8 mouse cellular contexts compared by ENCODE assay signal in genomic region chr11:75192336-75193214, GRCm38 (mm10). TPM values are rescaled to one million over a fixed set of nuclear protein-coding genes. Genes with fewer than 3 reads are reported as not detected.
DNase-seq lines count a peak whose midpoint lies in the region; ATAC-seq and TF ChIP-seq lines count a peak whose summit lies in the region.

No protein-coding gene starts in this region.

- peak overlapping the region; percentile 80 for H3K4me2 ChIP-seq in embryonic facial prominence, embryonic 12.5 days (replicated peaks)
- H3K4me2 ChIP-seq in heart, embryonic 11.5 days = peak overlapping the region; percentile 81
- peak overlapping the region; percentile 76 for H3K4me2 ChIP-seq in liver, postnatal 0 days (ENCODE audit: low read depth, low read length)
- H3K4me2 ChIP-seq in neural tube, embryonic 12.5 days (replicated peaks) = peak overlapping the region; percentile 76

- no peak overlapping the region for H3K27ac ChIP-seq in embryonic facial prominence, embryonic 12.5 days
- H3K27ac ChIP-seq in heart, embryonic 11.5 days (ENCODE audit: low read depth, low read length) = peak overlapping the region; percentile 62
- H3K27ac ChIP-seq in liver, postnatal 0 days (ENCODE audit: low read depth) = no peak overlapping the region
- no peak overlapping the region for H3K27ac ChIP-seq in neural tube, embryonic 12.5 days

- TF ChIP-seq CTCF in C2C12 (IDR thresholded peaks at IDR 0.05; ENCODE audit: control insufficient read depth, insufficient read depth, insufficient read length) = peak; percentile 35
- peak; percentile 87 for TF ChIP-seq CTCF in liver, postnatal 0 days (IDR thresholded peaks at IDR 0.05; ENCODE audit: low read depth)

- H3K79me2 ChIP-seq in C2C12 (ENCODE audit: control insufficient read depth, insufficient read depth) = peaks cover 25% of the 10 kb centered on the region

- ATAC-seq in embryonic facial prominence, embryonic 12.5 days (ENCODE audit: insufficient number of reproducible peaks, insufficient read depth, low FRiP score, low TSS enrichment) = no peak
- ATAC-seq in heart, embryonic 11.5 days (replicated peaks; ENCODE audit: insufficient number of reproducible peaks, low FRiP score, low TSS enrichment) = peak; percentile 36; the same call in 1 of the 2 replicates
- peak; percentile 56 for ATAC-seq in liver, postnatal 0 days
- no peak for ATAC-seq in neural tube, embryonic 12.5 days (ENCODE audit: low FRiP score, low read depth)

- 22% methylated on average over 13 of the region's 13 CpGs for WGBS in embryonic facial prominence, embryonic 12.5 days
- WGBS in heart, embryonic 11.5 days (ENCODE audit: insufficient replicate concordance) = 24% methylated on average over 13 of the region's 13 CpGs
- WGBS in liver, postnatal 0 days (ENCODE audit: insufficient replicate concordance) = 26% methylated on average over 13 of the region's 13 CpGs
- 24% methylated on average over 13 of the region's 13 CpGs for WGBS in neural tube, embryonic 12.5 days

- no peak overlapping the region for H3ac ChIP-seq in C2C12 (ENCODE audit: control insufficient read depth, insufficient read length, low read depth)

- peaks cover 15% of the 10 kb centered on the region for H3K79me3 ChIP-seq in C2C12 (ENCODE audit: low read depth)

- H3K4me1 ChIP-seq in embryonic facial prominence, embryonic 12.5 days = peaks cover 45% of the 10 kb centered on the region
- peaks cover 41% of the 10 kb centered on the region for H3K4me1 ChIP-seq in heart, embryonic 11.5 days (ENCODE audit: control insufficient read depth, insufficient read depth, low read length)
- H3K4me1 ChIP-seq in liver, postnatal 0 days (ENCODE audit: insufficient read depth) = peaks cover 29% of the 10 kb centered on the region
- H3K4me1 ChIP-seq in neural tube, embryonic 12.5 days = peaks cover 38% of the 10 kb centered on the region

- H3K4me3 ChIP-seq in C2C12 (ENCODE audit: insufficient read depth, poor library complexity, severe bottlenecking) = no peak overlapping the region
- H3K4me3 ChIP-seq in embryonic facial prominence, embryonic 12.5 days = peak overlapping the region; percentile 46
- peak overlapping the region; percentile 51 for H3K4me3 ChIP-seq in heart, embryonic 11.5 days (ENCODE audit: low read depth, low read length)
- H3K4me3 ChIP-seq in liver, postnatal 0 days (ENCODE audit: low read depth, low read length) = peak overlapping the region; percentile 56
- peak overlapping the region; percentile 49; the same call in 1 of the 2 replicates for H3K4me3 ChIP-seq in neural tube, embryonic 12.5 days

- TF ChIP-seq EP300 in liver, postnatal 0 days (IDR thresholded peaks at IDR 0.05; ENCODE audit: low read depth) = no peak

- H3K9ac ChIP-seq in embryonic facial prominence, embryonic 12.5 days = no peak overlapping the region
- peak overlapping the region; percentile 78 for H3K9ac ChIP-seq in heart, embryonic 11.5 days (ENCODE audit: low read depth, low read length)
- no peak overlapping the region for H3K9ac ChIP-seq in liver, postnatal 0 days (replicated peaks)
- H3K9ac ChIP-seq in neural tube, embryonic 12.5 days = peak overlapping the region; percentile 57; the same call in 1 of the 2 replicates

- H3K27me3 ChIP-seq in C2C12 (ENCODE audit: control insufficient read depth, insufficient read depth, insufficient read length) = peaks cover 36% of the 10 kb centered on the region
- peaks cover 63% of the 10 kb centered on the region for H3K27me3 ChIP-seq in embryonic facial prominence, embryonic 12.5 days
- peaks cover 53% of the 10 kb centered on the region for H3K27me3 ChIP-seq in heart, embryonic 11.5 days (ENCODE audit: control insufficient read depth, insufficient read depth, low read length)
- H3K27me3 ChIP-seq in liver, postnatal 0 days (ENCODE audit: insufficient read depth, low read length) = peaks cover 47% of the 10 kb centered on the region
- peaks cover 62% of the 10 kb centered on the region for H3K27me3 ChIP-seq in neural tube, embryonic 12.5 days (replicated peaks)

- H3K9me3 ChIP-seq in embryonic facial prominence, embryonic 12.5 days = no peaks in the 10 kb centered on the region
- H3K9me3 ChIP-seq in heart, embryonic 11.5 days (replicated peaks; ENCODE audit: control insufficient read depth, low read length) = no peaks in the 10 kb centered on the region
- H3K9me3 ChIP-seq in liver, postnatal 0 days (ENCODE audit: low read length) = no peaks in the 10 kb centered on the region
- H3K9me3 ChIP-seq in neural tube, embryonic 12.5 days = no peaks in the 10 kb centered on the region

- no peaks in the 10 kb centered on the region for H3K36me3 ChIP-seq in C2C12 (ENCODE audit: control insufficient read depth, insufficient read depth)
- H3K36me3 ChIP-seq in embryonic facial prominence, embryonic 12.5 days = no peaks in the 10 kb centered on the region
- no peaks in the 10 kb centered on the region for H3K36me3 ChIP-seq in heart, embryonic 11.5 days (ENCODE audit: control insufficient read depth, insufficient read depth, low read length)
- H3K36me3 ChIP-seq in liver, postnatal 0 days (replicated peaks; ENCODE audit: insufficient read depth, low read length) = no peaks in the 10 kb centered on the region
- no peaks in the 10 kb centered on the region for H3K36me3 ChIP-seq in neural tube, embryonic 12.5 days

- peak; percentile 84 for DNase-seq in adrenal gland, postnatal 25 days
- peak; percentile 86 for DNase-seq in kidney, adult 9 months
- DNase-seq in liver, postnatal 0 days = peak; percentile 86
- peak; percentile 44 to 49 for DNase-seq in thymus, adult 18-20 months

TF ChIP-seq in C2C12, 6 proteins besides CTCF, POLR2A, EP300 and RAD21:
- TF ChIP-seq MAX (IDR thresholded peaks at IDR 0.05) = no peak
- no peak for TF ChIP-seq MYOD1 (IDR thresholded peaks at IDR 0.05; ENCODE audit: control insufficient read depth, insufficient read length, low read depth)
- no peak for TF ChIP-seq CEBPB (IDR thresholded peaks at IDR 0.05; ENCODE audit: low read depth)
- no peak for TF ChIP-seq USF1 (IDR thresholded peaks at IDR 0.05; ENCODE audit: low read depth)
- TF ChIP-seq MYOG (IDR thresholded peaks at IDR 0.05; ENCODE audit: control insufficient read depth, extremely low read depth, insufficient read length) = no peak
- no peak for TF ChIP-seq FOSL1 (IDR thresholded peaks at IDR 0.05; ENCODE audit: insufficient read depth, low read length, poor library complexity, severe bottlenecking)

RNA-seq across cellular contexts. Expression of gene Rtn4rl1, which starts 1.0 kb away (rescaled TPM):
- 0.40 TPM for polyA plus RNA-seq in C2C12 (2012; fragmentation: generic; extraction: Trizol)
- total RNA-seq in adrenal gland, postnatal 25 days (2021) = 37.8 and 42.2 TPM in 2 replicates
- 5.1 and 5.7 TPM in 2 replicates for polyA plus RNA-seq in embryonic facial prominence, embryonic 12.5 days (2016; fragmentation: Nextera tagmentation; extraction: Ambion mirVana)
- 12.7 and 16.8 TPM in 2 replicates for polyA plus RNA-seq in heart, embryonic 11.5 days (2014; fragmentation: Nextera tagmentation; extraction: Ambion mirVana)
- polyA plus RNA-seq in liver, postnatal 0 days (2015; fragmentation: Nextera tagmentation; extraction: Ambion mirVana) = 1.5 and 2.0 TPM in 2 replicates
- 9.9 and 14.5 TPM in 2 replicates for polyA plus RNA-seq in neural tube, embryonic 12.5 days (2016; fragmentation: Nextera tagmentation; extraction: Ambion mirVana)

RNA-seq across cellular contexts. Expression of gene Dph1, which starts 1.5 kb away (rescaled TPM):
- 19.6 TPM for polyA plus RNA-seq in C2C12 (2012; fragmentation: generic; extraction: Trizol)
- 29.2 and 34.4 TPM in 2 replicates for total RNA-seq in adrenal gland, postnatal 25 days (2021)
- 22.6 and 23.3 TPM in 2 replicates for polyA plus RNA-seq in embryonic facial prominence, embryonic 12.5 days (2016; fragmentation: Nextera tagmentation; extraction: Ambion mirVana)
- polyA plus RNA-seq in heart, embryonic 11.5 days (2014; fragmentation: Nextera tagmentation; extraction: Ambion mirVana) = 16.5 and 21.0 TPM in 2 replicates
- 10.9 and 13.0 TPM in 2 replicates for polyA plus RNA-seq in liver, postnatal 0 days (2015; fragmentation: Nextera tagmentation; extraction: Ambion mirVana)
- 16.7 and 18.4 TPM in 2 replicates for polyA plus RNA-seq in neural tube, embryonic 12.5 days (2016; fragmentation: Nextera tagmentation; extraction: Ambion mirVana)

RNA-seq across cellular contexts. Expression of gene Ovca2, which starts 13.9 kb away (rescaled TPM):
- polyA plus RNA-seq in C2C12 (2012; fragmentation: generic; extraction: Trizol) = 19.3 TPM
- 22.4 and 23.9 TPM in 2 replicates for total RNA-seq in adrenal gland, postnatal 25 days (2021)
- polyA plus RNA-seq in embryonic facial prominence, embryonic 12.5 days (2016; fragmentation: Nextera tagmentation; extraction: Ambion mirVana) = 30.0 and 31.5 TPM in 2 replicates
- polyA plus RNA-seq in heart, embryonic 11.5 days (2014; fragmentation: Nextera tagmentation; extraction: Ambion mirVana) = 23.4 and 24.6 TPM in 2 replicates
- polyA plus RNA-seq in liver, postnatal 0 days (2015; fragmentation: Nextera tagmentation; extraction: Ambion mirVana) = 12.4 and 13.6 TPM in 2 replicates
- polyA plus RNA-seq in neural tube, embryonic 12.5 days (2016; fragmentation: Nextera tagmentation; extraction: Ambion mirVana) = 23.1 and 23.9 TPM in 2 replicates

RNA-seq across cellular contexts. Expression of gene Hic1, which starts 23.3 kb away (rescaled TPM):
- polyA plus RNA-seq in C2C12 (2012; fragmentation: generic; extraction: Trizol) = 0.02 TPM
- 7.3 and 9.9 TPM in 2 replicates for total RNA-seq in adrenal gland, postnatal 25 days (2021)
- 39.2 and 44.8 TPM in 2 replicates for polyA plus RNA-seq in embryonic facial prominence, embryonic 12.5 days (2016; fragmentation: Nextera tagmentation; extraction: Ambion mirVana)
- polyA plus RNA-seq in heart, embryonic 11.5 days (2014; fragmentation: Nextera tagmentation; extraction: Ambion mirVana) = 2.5 and 3.0 TPM in 2 replicates
- 1.1 and 1.5 TPM in 2 replicates for polyA plus RNA-seq in liver, postnatal 0 days (2015; fragmentation: Nextera tagmentation; extraction: Ambion mirVana)
- polyA plus RNA-seq in neural tube, embryonic 12.5 days (2016; fragmentation: Nextera tagmentation; extraction: Ambion mirVana) = 17.1 and 17.8 TPM in 2 replicates

Comparison
In these comparisons a context has a peak if more than half of its experiments do, and no peak if none do; other contexts are left out.
1. ATAC-seq: peak in heart, embryonic 11.5 days (single experiment) and liver, postnatal 0 days (single experiment); none in embryonic facial prominence, embryonic 12.5 days (single experiment) and neural tube, embryonic 12.5 days (single experiment).
2. H3K9ac ChIP-seq: peak in heart, embryonic 11.5 days (single experiment) and neural tube, embryonic 12.5 days (single experiment); none in embryonic facial prominence, embryonic 12.5 days (single experiment) and liver, postnatal 0 days (single experiment).
3. Peak in every context shown above with its lines, with median percentiles within 50 percentile points of each other: DNase-seq and H3K4me2 ChIP-seq.